Comparison of ENCODE assay signal across 8 mouse cellular contexts in the genomic region with DNA sequence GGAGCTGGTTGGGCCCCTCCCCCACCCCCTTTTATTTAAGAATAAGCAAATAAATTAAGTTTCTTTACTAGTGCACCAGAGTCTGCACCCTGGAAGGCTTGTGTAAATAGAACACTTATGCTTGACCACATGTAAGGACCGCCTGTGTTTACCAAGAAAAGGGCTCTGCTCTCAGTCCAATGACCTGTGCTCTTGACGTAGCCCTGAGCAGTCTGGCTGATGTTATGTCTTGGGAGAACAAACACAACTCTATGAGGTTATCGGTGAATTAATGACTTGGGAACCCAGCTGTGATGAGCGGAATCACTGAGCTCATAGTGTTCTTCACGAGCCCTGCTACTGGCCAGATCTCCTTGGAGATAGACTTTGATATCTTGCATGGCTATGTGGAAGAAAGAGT. TPM values are rescaled to one million over a fixed set of nuclear protein-coding genes. Genes with fewer than 3 reads are reported as not detected.
DNase-seq lines count a peak whose midpoint lies in the region; ATAC-seq and TF ChIP-seq lines count a peak whose summit lies in the region.
"Had no signal": no experiment of that assay in that cellular context is flagged by ENCODE, and none has a peak within 500 bp of the region (broad histone marks: within the 10 kb centered on the region; RNA-seq: fewer than 3 reads in every experiment).

No protein-coding gene starts in this region.

- peak; percentile 23 for DNase-seq in kidney, adult 2 months
- no peak for DNase-seq in kidney, adult 18-20 months
- peak; percentile 39 for DNase-seq in brain, adult 2 months (ENCODE audit: low read depth, low spot score)
- DNase-seq in lung, postnatal 10 days: peak; percentile 38
- no peak for DNase-seq in adrenal gland, postnatal 14 days
- no peak for DNase-seq in c-Kit-positive CD71-positive TER-119-positive erythroid progenitor cells, embryonic 14.5 days (ENCODE audit: low spot score)

- H3K4me3 ChIP-seq in kidney, adult 2 months (ENCODE audit: insufficient read depth, low read depth, low read length): no peak overlapping the region
- 0 out of 2 replicates have a peak overlapping the region, but pooled peaks have one; percentile 45 for H3K4me3 ChIP-seq in embryonic facial prominence, embryonic 15.5 days (replicated peaks)

- no peaks in the 10 kb centered on the region for H3K9me3 ChIP-seq in embryonic facial prominence, embryonic 15.5 days (replicated peaks)

- no peak for TF ChIP-seq CTCF in kidney, adult 2 months (conservative IDR thresholded peaks at IDR 0.05; ENCODE audit: insufficient read depth, insufficient read length, low read depth, low read length)

- no peak for TF ChIP-seq POLR2A in kidney, adult 2 months (IDR thresholded peaks at IDR 0.05; ENCODE audit: low read depth, low read length)

- no peaks in the 10 kb centered on the region for H3K36me3 ChIP-seq in kidney, adult 2 months (ENCODE audit: control insufficient read depth, insufficient read depth, low read length)
- H3K36me3 ChIP-seq in embryonic facial prominence, embryonic 15.5 days: no peaks in the 10 kb centered on the region

- no peak overlapping the region for H3K9ac ChIP-seq in embryonic facial prominence, embryonic 15.5 days

- H3K4me1 ChIP-seq in kidney, adult 2 months (ENCODE audit: control insufficient read depth, insufficient read depth, low read length): no peaks in the 10 kb centered on the region
- peaks cover 36% of the 10 kb centered on the region for H3K4me1 ChIP-seq in embryonic facial prominence, embryonic 15.5 days

- peak overlapping the region; percentile 80; the same call in 1 of the 2 replicates for H3K4me2 ChIP-seq in embryonic facial prominence, embryonic 15.5 days (replicated peaks)

- 58% methylated on average over 5 of the region's 5 CpGs for WGBS in kidney, adult 2 months
- 68% methylated on average over 5 of the region's 5 CpGs for WGBS in embryonic facial prominence, embryonic 15.5 days

- ATAC-seq in embryonic facial prominence, embryonic 15.5 days (ENCODE audit: insufficient number of reproducible peaks, low FRiP score, low TSS enrichment, low read depth): no peak

- no peaks in the 10 kb centered on the region for H3K27me3 ChIP-seq in kidney, adult 2 months (replicated peaks; ENCODE audit: control insufficient read depth, insufficient read depth, low read length)
- no peaks in the 10 kb centered on the region; the same call in 1 of the 2 replicates for H3K27me3 ChIP-seq in embryonic facial prominence, embryonic 15.5 days

- H3K27ac ChIP-seq in kidney, adult 2 months (ENCODE audit: insufficient read depth, low read depth, low read length): no peak overlapping the region
- H3K27ac ChIP-seq in embryonic facial prominence, embryonic 15.5 days (replicated peaks): peak overlapping the region; percentile 69; the same call in 1 of the 2 replicates

RNA-seq across cellular contexts. Expression of gene Ramp1, which starts 1.6 kb away (rescaled TPM):
- 1.9 and 2.6 TPM in 2 replicates for polyA plus RNA-seq in kidney, adult 2 months (2012; rRNA removed)
- polyA plus RNA-seq in embryonic facial prominence, embryonic 15.5 days (2015; fragmentation: Nextera tagmentation; extraction: Ambion mirVana): 21.4 and 25.0 TPM in 2 replicates
- 8.0 and 9.5 TPM in 2 replicates for total RNA-seq in adrenal gland, postnatal 14 days (2021)

RNA-seq across cellular contexts. Expression of gene Rbm44, which starts 36.4 kb away (rescaled TPM):
- 0.01 TPM in 1 of 2 replicates, not detected in the other for polyA plus RNA-seq in kidney, adult 2 months (2012; rRNA removed)
- 0.51 and 0.70 TPM in 2 replicates for polyA plus RNA-seq in embryonic facial prominence, embryonic 15.5 days (2015; fragmentation: Nextera tagmentation; extraction: Ambion mirVana)
- total RNA-seq in adrenal gland, postnatal 14 days (2021): not detected in 2 replicates
- total RNA-seq: left cerebral cortex, adult 8-10 months had no signal

Comparison
In these comparisons a context has a peak if more than half of its experiments do, and no peak if none do; other contexts are left out.
1. DNase-seq: peak in kidney, adult 2 months (single experiment), brain, adult 2 months (single experiment) and lung, postnatal 10 days (single experiment); none in kidney, adult 18-20 months (single experiment), adrenal gland, postnatal 14 days (single experiment) and c-Kit-positive CD71-positive TER-119-positive erythroid progenitor cells, embryonic 14.5 days (single experiment).